Mouse (Mus musculus) natural killer cell, adult 2 months (primary cell): ENCODE measurements at regions not wholly inside any gene's neighbourhood (a gene's known extent, or its start where the extent isn't known, plus 50 kb on each side); places are given as distances from the start of the nearest gene placed in this dataset.
"Not testable (repeated sequence)": the region's sequence is repeated elsewhere in the genome, so short reads cannot be mapped to it uniquely, and the experiment has no call there.

ENCODE experiments used
- DNase-seq, 2 experiments: peaks; one replicate each; pipeline ENCODE4 v3.0.0; 2022; ENCODE audit warnings: low spot score in 2 of 2

DNA sequence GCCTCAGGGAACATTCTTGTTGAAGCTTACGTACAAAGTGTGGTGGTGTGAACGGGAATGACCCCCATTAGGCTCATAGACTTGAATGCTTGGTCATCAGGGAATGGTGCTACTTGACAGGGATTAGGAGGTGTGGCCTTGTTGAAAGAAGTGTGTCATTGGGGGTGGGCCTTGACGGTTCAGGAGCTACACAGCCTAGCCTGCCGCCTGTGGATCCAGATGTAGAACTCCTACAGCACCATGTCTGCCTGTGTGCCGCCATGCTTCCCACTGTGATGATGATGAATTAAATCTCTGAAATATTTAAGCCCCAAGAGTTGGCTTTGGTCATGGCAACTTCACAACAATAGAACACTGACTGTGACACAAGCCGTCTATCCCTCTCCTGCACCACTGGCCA lies 163.6 kb downstream of the Ankrd50 start:
- no peak for DNase-seq

DNA sequence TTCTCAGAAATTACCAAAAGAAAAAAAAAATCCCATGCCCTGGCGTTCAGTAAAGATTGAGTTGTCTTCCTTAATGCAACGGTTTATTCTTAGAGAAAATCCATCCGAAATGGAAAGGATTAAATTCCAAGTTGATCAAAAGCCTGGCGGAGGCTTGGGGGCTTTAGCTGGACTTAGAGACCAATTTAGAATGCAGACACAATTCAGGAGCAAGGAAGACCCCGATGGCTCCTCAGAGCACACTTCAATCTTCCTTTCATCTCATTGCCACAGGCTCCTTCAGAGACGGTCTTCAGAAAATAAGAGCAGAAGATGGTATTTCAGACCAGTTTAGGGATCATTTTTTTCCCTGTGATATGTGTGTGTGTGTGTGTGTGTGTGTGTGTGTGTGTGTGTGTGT lies 171.8 kb downstream of the Ankrd50 start:
- no peak for DNase-seq

DNA sequence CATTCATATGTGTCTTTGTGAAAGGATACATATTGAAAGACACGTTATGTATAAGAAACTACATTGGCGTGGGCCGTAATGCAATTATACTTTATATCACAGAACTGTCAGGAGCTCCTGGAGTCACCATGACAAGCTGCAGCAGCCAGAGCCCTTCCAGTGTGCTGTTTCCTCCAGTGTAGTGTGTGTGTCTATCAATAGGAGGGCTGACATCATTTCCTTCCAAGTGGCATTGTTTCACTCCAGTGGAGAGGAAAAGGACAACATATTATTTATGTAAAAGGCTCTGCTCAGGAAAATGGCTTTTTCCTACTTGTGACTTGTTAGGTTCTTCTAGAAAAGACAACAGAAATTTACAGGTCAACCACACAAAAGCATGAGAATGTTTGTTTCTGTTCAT lies 172.5 kb downstream of the Ankrd50 start:
- DNase-seq = no peak

DNA sequence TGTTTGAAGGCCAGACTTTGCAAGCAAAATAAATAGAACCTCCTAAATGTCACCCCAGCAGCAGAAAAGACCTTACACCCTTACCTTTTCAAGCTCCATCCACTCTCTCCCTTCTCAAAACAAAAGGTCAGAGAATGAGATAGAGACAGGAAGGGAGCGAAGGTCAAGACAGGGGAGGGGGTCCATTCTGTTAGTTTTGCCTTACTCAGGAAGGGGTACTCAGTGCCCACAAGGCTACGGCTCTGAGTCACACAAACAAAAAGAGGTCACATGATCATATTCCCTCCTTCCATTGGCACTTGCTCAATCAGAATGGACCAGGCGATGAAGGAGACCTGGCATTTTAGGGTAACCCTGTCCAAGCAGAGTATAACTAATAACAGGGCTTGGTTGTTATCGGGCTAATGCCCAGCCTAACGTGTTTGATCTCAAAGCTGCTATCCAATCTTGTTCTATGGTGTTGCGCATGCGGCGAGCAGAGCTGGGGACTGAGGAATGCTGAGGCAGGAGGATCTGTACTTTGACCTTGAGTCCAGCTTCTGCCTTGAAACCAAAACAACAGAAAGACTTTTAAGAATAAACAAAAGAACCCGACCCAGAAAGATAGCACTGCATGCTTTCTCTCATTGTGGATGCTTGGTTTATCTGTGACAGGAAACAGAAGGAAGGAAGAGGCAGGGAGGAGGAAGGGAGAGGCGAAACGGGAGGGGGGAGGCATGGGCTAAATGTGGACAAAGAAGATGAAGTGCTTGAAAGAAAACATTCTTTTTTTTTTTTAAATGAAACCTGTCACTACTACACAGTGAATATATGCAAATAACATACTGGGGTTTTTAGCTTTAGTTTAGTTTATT lies 184.5 kb downstream of the Ankrd50 start:
- DNase-seq = no peak

- DNase-seq = no peak
Observed at GRCm38 (mm10) chr3:38299236-38299897, 185.3 kb downstream of the Ankrd50 start.

DNA sequence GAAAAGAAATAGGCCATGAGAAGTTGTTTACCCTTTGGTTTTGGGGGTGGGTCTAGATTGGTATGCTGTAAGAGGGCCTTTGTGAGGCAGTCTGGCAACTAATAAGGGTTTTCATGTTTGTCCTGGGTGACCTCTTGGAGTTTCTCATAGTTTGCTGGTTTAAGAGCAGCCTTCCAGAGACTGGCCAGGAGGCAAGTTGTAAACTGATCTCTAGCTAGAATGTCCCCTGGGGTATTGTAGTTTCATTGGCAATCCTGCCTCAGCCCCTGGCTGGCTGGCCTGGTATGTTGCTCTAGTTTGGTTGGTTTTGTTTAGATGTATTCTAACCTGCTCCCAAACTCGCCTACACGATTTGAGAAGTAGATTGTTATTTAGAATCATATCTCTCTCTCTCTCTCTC lies 187.1 kb downstream of the Ankrd50 start:
- no peak for DNase-seq

- no peak for DNase-seq
Observed at GRCm38 (mm10) chr3:38289062-38289461, 195.6 kb downstream of the Ankrd50 start.

- peak; percentile 7 to 28 for DNase-seq
Observed at GRCm38 (mm10) chr3:38283687-38284124, 200.9 kb downstream of the Ankrd50 start.

- DNase-seq = no peak
Observed at GRCm38 (mm10) chr3:38282891-38283290, 201.8 kb downstream of the Ankrd50 start.

- DNase-seq = no peak
Observed at GRCm38 (mm10) chr3:38281683-38282082, 203.0 kb downstream of the Ankrd50 start.

GRCm38 (mm10) chr3:38280876-38281275 lies 203.8 kb downstream of the Ankrd50 start:
- DNase-seq = no peak

GRCm38 (mm10) chr3:38280105-38280504 lies 204.5 kb downstream of the Ankrd50 start:
- peak; percentile 23 to 49 for DNase-seq

DNA sequence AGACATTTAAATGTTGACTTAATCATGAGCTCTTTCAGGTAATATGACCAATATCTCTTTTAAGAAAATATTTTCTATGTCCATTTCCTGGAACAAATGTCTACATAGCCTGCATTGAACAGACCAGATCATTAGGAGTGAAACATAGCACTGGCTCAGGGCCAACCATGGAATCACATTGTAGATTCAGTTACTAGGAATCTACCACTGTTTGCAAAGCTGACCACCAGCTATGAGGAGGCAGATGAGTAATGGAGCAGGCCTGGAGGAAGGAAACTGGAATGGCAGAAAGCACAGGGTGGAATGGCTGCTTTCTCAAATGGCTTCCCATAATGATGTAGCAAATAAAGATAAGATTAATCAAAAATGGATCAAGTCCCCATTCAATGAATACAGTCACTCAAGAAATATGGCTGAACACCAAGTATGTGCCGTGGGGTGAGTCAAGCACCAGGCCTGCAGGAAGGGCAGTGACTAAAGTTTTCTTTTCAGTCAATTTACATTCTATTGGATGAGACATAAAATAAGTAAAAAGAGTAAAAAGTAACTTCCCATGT lies 207.6 kb downstream of the Ankrd50 start:
- DNase-seq = no peak

- no peak for DNase-seq
Observed at GRCm38 (mm10) chr3:38275321-38275720, 209.3 kb downstream of the Ankrd50 start.

DNA sequence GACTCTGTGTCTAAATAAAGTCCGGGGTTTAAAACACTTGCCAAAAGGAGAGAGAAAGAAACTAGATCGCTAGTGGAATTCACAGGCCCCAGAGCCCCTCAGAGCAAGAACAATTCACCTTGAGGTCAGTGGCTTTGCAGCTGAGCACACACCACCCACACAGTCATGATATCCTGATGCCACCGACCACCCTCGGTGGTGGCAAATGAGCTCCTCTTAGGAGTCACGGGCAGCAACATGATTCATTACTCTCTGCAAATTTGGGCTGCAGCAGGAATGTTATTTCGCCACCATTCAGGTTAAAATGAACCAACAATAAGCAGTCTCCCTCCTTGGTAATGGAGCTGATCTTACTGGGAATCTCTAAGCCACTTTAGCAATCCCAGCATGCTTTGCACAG lies 213.9 kb downstream of the Ankrd50 start:
- no peak for DNase-seq

- DNase-seq = no peak
Observed at GRCm38 (mm10) chr3:38268226-38268625, 216.4 kb downstream of the Ankrd50 start.

DNA sequence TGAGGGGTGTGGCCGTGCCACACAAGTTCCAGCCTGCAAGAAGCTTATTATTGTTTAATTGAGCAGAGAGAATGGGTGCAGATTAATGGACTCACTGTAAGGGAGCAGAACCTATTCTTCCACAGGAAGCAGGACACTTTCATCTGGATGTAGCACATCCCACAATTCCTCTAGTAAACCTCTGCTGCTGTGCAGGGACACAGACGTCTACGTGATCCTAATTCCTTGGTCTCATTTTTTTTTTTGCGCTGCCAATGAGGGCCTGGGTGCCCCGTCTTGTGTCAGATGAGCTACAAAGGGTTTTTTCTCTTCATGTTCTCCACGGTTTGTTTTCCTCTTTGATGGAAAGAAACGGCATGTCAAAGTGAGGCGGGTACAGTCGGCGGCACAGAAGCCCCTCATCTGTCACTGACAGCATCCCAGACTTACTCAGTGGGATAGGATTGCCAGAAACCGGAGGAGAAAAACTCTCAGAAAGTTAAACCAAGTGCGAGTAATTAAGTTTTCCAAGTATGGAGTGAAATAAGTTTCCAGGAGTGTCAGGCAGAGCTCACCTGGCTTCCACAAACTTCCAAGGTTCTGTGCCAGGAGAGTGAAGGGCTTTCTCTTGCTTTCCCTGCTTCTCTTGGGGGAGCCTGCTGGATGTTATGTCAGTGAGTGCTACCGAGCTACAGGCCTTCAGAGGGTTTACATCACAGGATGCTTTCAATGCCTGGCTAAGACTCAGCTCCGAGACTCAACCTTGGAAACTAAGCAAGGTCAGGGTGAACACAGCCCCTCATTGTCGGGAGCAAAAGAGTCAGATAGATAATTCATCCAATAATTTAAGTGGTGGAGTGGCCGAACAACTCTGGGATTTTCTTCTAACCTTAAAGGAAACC lies 221.1 kb downstream of the Ankrd50 start:
- DNase-seq = no peak

GRCm38 (mm10) chr3:38261326-38262075 lies 223.1 kb downstream of the Ankrd50 start:
- DNase-seq = no peak

DNA sequence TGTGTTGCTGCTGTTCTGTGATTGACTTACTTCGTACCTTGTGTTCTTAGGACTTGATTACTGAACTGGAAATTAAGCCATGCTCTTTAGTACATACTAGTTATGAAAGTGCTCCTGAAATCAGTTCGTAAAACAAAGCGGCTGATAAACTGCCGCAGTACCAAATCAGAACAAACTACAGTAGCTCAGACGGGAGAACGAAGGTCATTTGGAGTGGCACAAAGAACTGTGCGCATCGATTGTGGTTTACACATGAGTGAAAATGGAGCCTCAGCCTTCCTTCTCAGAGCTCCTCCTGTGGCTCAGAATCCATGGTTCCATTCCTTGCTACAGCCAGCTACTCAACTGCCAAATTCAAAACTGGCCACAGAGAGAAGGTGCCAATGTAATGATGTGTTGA lies 225.4 kb downstream of the Ankrd50 start:
- not testable (repeated sequence) for DNase-seq

DNA sequence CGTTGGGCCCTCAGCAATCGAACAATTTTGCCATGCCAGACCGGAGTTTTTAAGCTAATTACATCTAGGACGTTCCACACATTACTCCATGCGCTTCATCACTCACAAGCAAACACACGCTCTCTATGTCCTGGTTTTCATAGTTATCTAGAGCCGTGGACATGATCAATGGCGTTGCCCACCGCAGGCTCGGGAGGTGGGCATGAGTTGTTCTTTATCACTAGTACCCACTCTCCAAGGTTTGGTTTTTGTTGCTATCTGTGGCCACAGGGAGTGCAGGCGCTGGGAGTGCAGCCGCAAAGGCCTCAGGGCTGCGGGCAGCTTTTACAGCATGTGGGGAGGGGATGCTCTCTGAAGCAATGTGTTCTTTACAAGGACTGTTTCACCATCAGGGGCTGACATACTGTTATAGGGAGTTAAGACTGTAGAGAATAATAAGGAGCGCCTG lies 226.8 kb downstream of the Ankrd50 start:
- DNase-seq = no peak
